Mouse (Mus musculus) erythroblast, embryonic 14.5 days (primary cell): ENCODE data around the gene Slc25a42. TPM values are rescaled to one million over a fixed set of nuclear protein-coding genes. Genes with fewer than 3 reads are reported as not detected.

Experiments used
- H3K27me3 ChIP-seq: 2 replicates; pipeline ENCODE4 v1.6.1; 2012; ENCODE audit warnings: inconsistent platforms; ENCODE audit not compliant: control insufficient read depth
- H3K36me3 ChIP-seq: 2 replicates; pipeline ENCODE4 v1.6.1; 2012; ENCODE audit warnings: mild to moderate bottlenecking, inconsistent platforms; ENCODE audit not compliant: control insufficient read depth
- H3K4me1 ChIP-seq: 2 replicates; pipeline ENCODE4 v1.6.1; 2012; ENCODE audit warnings: inconsistent platforms; ENCODE audit not compliant: control insufficient read depth
- H3K4me3 ChIP-seq: replicated peaks from 2 replicates; pipeline ENCODE3; 2012; ENCODE audit warnings: moderate library complexity, mild to moderate bottlenecking, inconsistent platforms
- H3K9me3 ChIP-seq: 2 replicates; pipeline ENCODE4 v1.6.1; 2012; ENCODE audit warnings: low read length, inconsistent platforms, mixed read lengths; ENCODE audit not compliant: control insufficient read depth
- GATA1 ChIP-seq: IDR thresholded peaks from 2 replicates; pipeline ENCODE4 v1.6.1; 2012; ENCODE audit warnings: low read length, inconsistent platforms, mixed read lengths
- TAL1 ChIP-seq: IDR thresholded peaks from 3 replicates; pipeline ENCODE4 v1.6.1; 2012; ENCODE audit warnings: low read length, inconsistent platforms, mixed read lengths
- polyA plus RNA-seq: library from polyadenylated mRNA; stranded (reverse); fragments of >175 nt; gene quantifications from 2 replicates; pipeline ENCODE4 v1.2.3, GENCODE M21; 2012

The Slc25a42 gene
- 2.6 and 2.9 TPM in 2 replicates for polyA plus RNA-seq

DNA sequence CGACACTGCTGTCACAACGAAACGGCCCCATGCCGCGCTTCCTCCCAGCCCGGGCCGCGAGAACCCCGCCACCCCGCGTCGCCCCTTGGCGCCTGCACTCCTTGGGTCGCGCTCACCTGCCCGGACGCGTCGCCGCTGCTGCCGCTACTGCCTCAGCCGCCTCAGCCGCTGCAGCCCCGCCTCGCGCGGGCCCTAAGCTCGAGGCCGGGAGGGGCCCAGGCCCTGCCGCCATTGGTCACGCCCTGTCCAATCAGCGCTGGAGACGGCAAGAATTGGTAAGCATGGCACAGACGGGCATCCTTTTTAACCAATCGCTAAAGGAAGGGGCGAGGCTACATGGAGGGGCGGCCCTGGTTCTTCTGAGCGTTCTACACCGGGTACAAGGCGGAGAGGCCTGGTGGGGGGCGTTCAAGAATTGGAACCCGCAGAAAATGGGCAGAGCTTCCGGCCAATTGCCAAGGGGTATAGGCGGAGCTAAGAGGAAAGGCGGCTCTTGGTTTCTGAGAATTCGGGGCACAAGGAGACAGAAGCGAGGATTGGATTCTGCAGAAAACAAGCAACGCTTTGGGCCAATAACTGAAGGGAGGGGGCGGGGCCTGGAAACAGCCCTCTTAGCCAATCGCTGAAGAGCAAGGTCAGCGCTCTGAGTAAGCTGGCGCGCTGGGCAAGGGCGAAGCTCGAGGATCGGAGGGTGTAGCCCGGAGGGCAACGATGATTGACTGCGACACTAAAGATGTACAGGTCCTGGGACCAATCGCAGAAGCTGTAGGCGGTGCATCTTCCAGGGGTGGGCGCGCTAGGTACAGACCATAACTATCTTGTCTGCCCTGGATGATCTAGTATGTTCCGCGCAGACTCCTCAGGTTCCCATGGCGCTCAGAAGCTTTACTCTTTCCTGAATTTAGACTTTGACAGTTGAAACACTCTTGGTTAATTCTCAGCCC is at the start of gene Slc25a42:
Slc25a42 (minus strand) TSS at position 194 of the 944 bp plus-strand sequence.
- peaks cover 24% of the 10 kb centered on the region for H3K36me3 ChIP-seq
- peaks cover 67% of the 10 kb centered on the region for H3K4me1 ChIP-seq
- H3K9me3 ChIP-seq: no peaks in the 10 kb centered on the region
- no peaks in the 10 kb centered on the region for H3K27me3 ChIP-seq
- no peak for TF ChIP-seq TAL1
- TF ChIP-seq GATA1: peak; percentile 13; the same call in 1 of the 2 replicates
- peak within 1 kb of the TSS; percentile 70 for H3K4me3 ChIP-seq

DNA sequence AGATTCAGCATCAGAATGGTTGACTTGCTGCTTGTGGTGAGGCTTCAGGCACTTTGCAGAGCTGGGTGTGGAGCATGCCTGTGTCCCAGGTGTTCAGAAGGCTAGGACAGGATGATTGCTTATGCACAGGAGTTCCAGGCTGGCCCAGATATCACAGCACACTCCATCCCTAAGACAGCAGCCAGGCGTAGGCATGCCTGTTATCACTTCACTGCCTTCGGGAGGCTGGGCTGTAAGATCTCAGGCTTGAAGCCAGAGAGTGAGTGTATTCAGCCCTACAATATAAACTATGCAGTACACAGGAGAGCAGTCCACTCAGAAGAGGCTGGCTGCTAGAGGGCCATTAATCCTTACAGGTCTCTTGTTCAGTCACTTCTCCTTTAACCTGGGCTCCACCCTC is 46.9 kb upstream of the Slc25a42 start:
- no peak for TF ChIP-seq GATA1
- TF ChIP-seq TAL1: no peak
- H3K4me1 ChIP-seq: peaks cover 45% of the 10 kb centered on the region
- no peaks in the 10 kb centered on the region for H3K9me3 ChIP-seq

DNA sequence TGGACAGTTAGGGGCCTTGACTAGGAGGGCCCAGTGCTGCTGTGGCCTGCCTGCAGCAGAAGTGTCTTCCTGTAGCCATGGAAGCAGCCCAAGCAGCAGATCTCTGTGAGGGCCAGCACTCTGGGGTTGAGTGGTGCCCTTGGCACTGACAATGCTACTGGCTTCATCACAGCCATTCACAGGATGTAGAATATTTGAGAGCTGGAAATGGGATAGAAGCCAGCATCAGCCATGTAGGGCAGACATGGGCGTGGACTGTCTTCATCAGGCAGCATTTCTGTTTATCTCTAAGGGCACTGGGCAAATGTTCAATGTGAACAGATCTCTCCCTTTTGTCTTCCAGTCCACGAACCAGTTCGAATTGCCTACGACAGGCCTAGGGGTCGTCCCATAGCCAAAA is 46.5 kb upstream of the Slc25a42 start:
- Histone ChIP-seq H3K36me3 (peaks cover 99% of the 10 kb centered on the region), H3K4me1 (peaks cover 45% of the 10 kb centered on the region), H3K4me3 (no peak overlapping the region), H3K9me3 (no peaks in the 10 kb centered on the region), H3K27me3 (no peaks in the 10 kb centered on the region)
- TF ChIP-seq GATA1 (no peak), TAL1 (no peak)

More for the DNA sequence above, 46.9 kb upstream of the Slc25a42 start:
- peaks cover 99% of the 10 kb centered on the region for H3K36me3 ChIP-seq
- H3K27me3 ChIP-seq: no peaks in the 10 kb centered on the region
- H3K4me3 ChIP-seq: no peak overlapping the region

DNA sequence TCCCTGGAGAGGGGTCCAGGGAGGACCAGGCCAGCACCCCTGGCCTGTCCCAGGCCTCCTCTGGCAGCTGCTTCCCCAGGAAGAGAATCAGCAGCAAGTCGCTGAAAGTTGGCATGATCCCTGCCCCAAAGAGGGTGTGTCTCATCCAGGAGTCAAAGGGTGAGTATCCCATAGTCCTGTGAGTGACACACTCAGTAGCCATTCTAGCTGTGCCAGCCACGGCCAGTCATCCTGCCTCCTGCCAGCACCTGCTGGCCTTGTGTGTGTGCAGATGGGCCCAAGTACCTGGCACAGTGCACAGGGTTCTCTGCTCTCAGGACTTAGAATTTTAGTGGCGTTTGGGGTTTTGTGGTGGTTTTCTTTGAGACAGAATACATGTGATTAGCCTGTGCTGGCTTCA is 45.4 kb upstream of the Slc25a42 start:
- Histone ChIP-seq H3K4me1 (peaks cover 45% of the 10 kb centered on the region), H3K36me3 (peaks cover 99% of the 10 kb centered on the region), H3K27me3 (no peaks in the 10 kb centered on the region), H3K4me3 (no peak overlapping the region), H3K9me3 (no peaks in the 10 kb centered on the region)
- TF ChIP-seq GATA1 (no peak), TAL1 (no peak)

DNA sequence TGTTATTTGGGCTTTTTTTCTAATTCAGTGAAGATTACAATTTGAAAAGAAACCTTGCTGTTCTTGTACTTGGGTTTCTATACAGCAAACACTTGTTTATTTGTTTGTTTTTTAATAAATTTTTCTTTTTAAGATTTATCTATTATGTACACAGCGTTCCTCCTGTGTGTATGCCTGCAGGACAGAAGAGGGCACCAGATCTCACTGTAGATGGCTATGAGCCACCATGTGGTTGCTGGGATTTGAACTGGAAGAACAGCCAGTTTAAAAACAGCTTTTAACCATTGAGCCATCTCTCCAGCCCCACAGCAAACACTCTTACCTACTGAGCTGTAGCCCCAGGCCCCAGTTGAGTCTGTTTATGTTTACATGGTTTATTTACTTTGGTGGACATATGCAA is 42.5 kb upstream of the Slc25a42 start:
- Histone ChIP-seq H3K27me3 (no peaks in the 10 kb centered on the region), H3K4me3 (no peak overlapping the region), H3K4me1 (peaks cover 22% of the 10 kb centered on the region), H3K36me3 (peaks cover 98% of the 10 kb centered on the region), H3K9me3 (no peaks in the 10 kb centered on the region)
- no peak for TF ChIP-seq GATA1
- TF ChIP-seq TAL1: no peak

DNA sequence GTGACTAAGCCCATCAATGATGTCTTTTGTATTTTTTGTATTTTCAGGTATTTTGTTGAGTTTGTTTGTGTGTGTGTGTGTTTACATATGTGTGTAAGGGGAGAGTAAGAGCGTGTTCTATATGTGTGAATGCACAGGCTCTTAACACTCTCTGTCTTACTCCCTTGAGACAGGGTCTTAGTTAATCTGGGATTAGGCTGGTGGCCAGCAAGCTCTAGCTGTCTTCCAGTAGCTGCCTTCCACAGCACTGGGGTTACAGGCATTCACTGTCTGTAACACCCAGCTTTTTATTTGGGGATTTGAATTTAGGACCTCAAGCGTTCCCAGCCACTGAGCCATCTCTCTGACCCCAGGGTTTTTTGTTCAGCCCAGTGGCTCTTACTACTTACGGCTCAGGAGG is 35.7 kb upstream of the Slc25a42 start:
- Histone ChIP-seq H3K36me3 (peaks cover 93% of the 10 kb centered on the region), H3K4me3 (no peak overlapping the region), H3K27me3 (no peaks in the 10 kb centered on the region), H3K4me1 (peaks cover 12% of the 10 kb centered on the region), H3K9me3 (no peaks in the 10 kb centered on the region)
- TF ChIP-seq GATA1: no peak
- TF ChIP-seq TAL1: no peak

GRCm38 (mm10) chr8:70246622-70247021 is 34.5 kb upstream of the Slc25a42 start:
- H3K4me3 ChIP-seq: no peak overlapping the region
- H3K4me1 ChIP-seq: peaks cover 12% of the 10 kb centered on the region
- TF ChIP-seq TAL1 (no peak), GATA1 (no peak)
- H3K9me3 ChIP-seq: no peaks in the 10 kb centered on the region
- H3K36me3 ChIP-seq: peaks cover 93% of the 10 kb centered on the region
- no peaks in the 10 kb centered on the region for H3K27me3 ChIP-seq

DNA sequence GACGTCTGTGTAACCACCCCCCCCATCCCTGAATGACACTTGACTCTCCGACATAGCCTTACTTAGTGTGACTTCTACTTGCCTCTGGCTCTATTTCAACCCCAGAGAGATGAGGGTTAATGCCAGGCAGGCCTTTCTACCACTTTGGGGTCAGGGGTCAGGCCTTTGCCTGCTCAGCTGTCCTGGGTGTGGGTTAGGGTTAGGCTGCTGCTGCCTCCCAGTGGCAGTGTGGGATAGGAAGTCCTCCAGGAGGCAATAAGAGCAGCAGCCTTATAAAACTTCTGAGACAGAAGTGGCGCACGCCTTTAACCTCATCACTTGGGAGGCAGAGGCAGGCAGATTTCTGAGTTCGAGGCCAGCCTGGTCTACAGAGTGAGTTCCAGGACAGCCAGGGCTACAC is 28.5 kb upstream of the Slc25a42 start:
- Histone ChIP-seq H3K4me3 (no peak overlapping the region), H3K9me3 (no peaks in the 10 kb centered on the region), H3K4me1 (peaks cover 36% of the 10 kb centered on the region), H3K27me3 (no peaks in the 10 kb centered on the region), H3K36me3 (peaks cover 92% of the 10 kb centered on the region)
- TF ChIP-seq GATA1 (no peak), TAL1 (no peak)

- no peaks in the 10 kb centered on the region for H3K27me3 ChIP-seq
- H3K4me3 ChIP-seq: no peak overlapping the region
- H3K36me3 ChIP-seq: peaks cover 67% of the 10 kb centered on the region
- H3K9me3 ChIP-seq: no peaks in the 10 kb centered on the region
- H3K4me1 ChIP-seq: peaks cover 49% of the 10 kb centered on the region
- TF ChIP-seq TAL1 (no peak), GATA1 (no peak)
Measured at GRCm38 (mm10) chr8:70237842-70238241, 25.7 kb upstream of the Slc25a42 start.
